Mouse (Mus musculus) limb, embryonic 13.5 days (tissue): ENCODE results near the gene Brap. TPM values are rescaled to one million over a fixed set of nuclear protein-coding genes. Genes with fewer than 3 reads are reported as not detected.
"Not testable (repeated sequence)": the region's sequence is repeated elsewhere in the genome, so short reads cannot be mapped to it uniquely, and the experiment has no call there.

Source experiments
- ATAC-seq: fragments of 200-750 bp; cut with Nextera tagmentation; 2 replicates; pipeline ENCODE4 v1.8.0; 2017; ENCODE audit warnings: low read depth, moderate number of reproducible peaks, moderate TSS enrichment; ENCODE audit not compliant: low FRiP score
- H3K27ac ChIP-seq: fragments of 300-500 bp; sonication (generic); 2 replicates; pipeline ENCODE4 v1.5.1; 2015; ENCODE audit warnings: inconsistent platforms, mild to moderate bottlenecking, moderate library complexity
- H3K27me3 ChIP-seq: fragments of 300-500 bp; sonication (generic); 2 replicates; pipeline ENCODE4 v1.6.1; 2015; ENCODE audit warnings: mild to moderate bottlenecking, inconsistent platforms
- H3K36me3 ChIP-seq: fragments of 300-500 bp; sonication (generic); 2 replicates; pipeline ENCODE4 v1.6.1; 2015; ENCODE audit warnings: inconsistent platforms, mild to moderate bottlenecking, moderate library complexity
- H3K4me1 ChIP-seq: fragments of 300-500 bp; sonication (generic); 2 replicates; pipeline ENCODE4 v1.6.1; 2015; ENCODE audit warnings: inconsistent platforms
- H3K4me2 ChIP-seq: fragments of 300-500 bp; sonication (generic); replicated peaks from 2 replicates; pipeline ENCODE4 v1.6.1; 2015; ENCODE audit warnings: inconsistent platforms, mild to moderate bottlenecking, moderate library complexity
- H3K4me3 ChIP-seq: fragments of 300-500 bp; sonication (generic); 2 replicates; pipeline ENCODE4 v1.5.1; 2015; ENCODE audit warnings: moderate library complexity, mild to moderate bottlenecking, inconsistent platforms
- H3K9ac ChIP-seq: fragments of 300-500 bp; sonication (generic); 2 replicates; pipeline ENCODE4 v1.6.1; 2015; ENCODE audit warnings: mild to moderate bottlenecking, inconsistent platforms
- H3K9me3 ChIP-seq: fragments of 300-500 bp; sonication (generic); 2 replicates; pipeline ENCODE4 v1.6.1; 2016; ENCODE audit warnings: inconsistent platforms
- WGBS: fragments of 180-500 bp; shearing (Covaris S2); methylation state at CpG from one replicate; pipeline ENCODE4 v1.1.7; 2015; 5-methylcytosine and 5-hydroxymethylcytosine counted together
- polyA plus RNA-seq: library from polyadenylated mRNA; unstranded; fragments of >200 nt; fragmentation: Nextera tagmentation; extraction: Ambion mirVana; gene quantifications from 2 replicates; pipeline ENCODE4 v1.2.1, GENCODE M21; 2015

The Brap gene
- polyA plus RNA-seq, 1 experiment from 2014 or later, result 43.2 TPM

- Histone ChIP-seq H3K27me3 (no peaks in the 10 kb centered on the region), H3K9me3 (no peaks in the 10 kb centered on the region), H3K9ac (no peak overlapping the region), H3K27ac (no peak overlapping the region), H3K4me1 (peaks cover 19% of the 10 kb centered on the region; the same call in 1 of the 2 replicates), H3K4me3 (no peak overlapping the region), H3K4me2 (no peak overlapping the region), H3K36me3 (no peaks in the 10 kb centered on the region)
- ATAC-seq, result no peak
- 36% methylated on average over 7 of the region's 7 CpGs for WGBS
Measured at GRCm38 (mm10) chr5:121649134-121649533, 11.2 kb upstream of the Brap start.

- Histone ChIP-seq H3K4me2 (no peak overlapping the region), H3K27me3 (no peaks in the 10 kb centered on the region), H3K27ac (no peak overlapping the region), H3K4me3 (no peak overlapping the region), H3K9ac (no peak overlapping the region), H3K36me3 (no peaks in the 10 kb centered on the region), H3K4me1 (peaks cover 4% of the 10 kb centered on the region), H3K9me3 (no peaks in the 10 kb centered on the region)
- 80% methylated on average over 4 of the region's 4 CpGs for WGBS
- ATAC-seq, result no peak
Measured at GRCm38 (mm10) chr5:121654526-121654925, 5.8 kb upstream of the Brap start.

- H3K4me3 ChIP-seq, H3K9ac ChIP-seq, H3K4me2 ChIP-seq, H3K27me3 ChIP-seq, ATAC-seq, H3K36me3 ChIP-seq, H3K27ac ChIP-seq, H3K9me3 ChIP-seq: not testable (repeated sequence)
- 73% methylated on average over 6 of the region's 6 CpGs for WGBS
- peaks cover 15% of the 10 kb centered on the region for H3K4me1 ChIP-seq
Measured at GRCm38 (mm10) chr5:121656866-121657265, 3.5 kb upstream of the Brap start.

- not testable (repeated sequence) for H3K9me3 ChIP-seq, H3K9ac ChIP-seq, H3K36me3 ChIP-seq, H3K4me2 ChIP-seq, H3K4me3 ChIP-seq, ATAC-seq, H3K27ac ChIP-seq, H3K27me3 ChIP-seq
- WGBS, result 84% methylated on average over 6 of the region's 6 CpGs
- H3K4me1 ChIP-seq, result peaks cover 22% of the 10 kb centered on the region
Measured at GRCm38 (mm10) chr5:121657656-121658055, 2.7 kb upstream of the Brap start.

- WGBS, result 3% methylated on average over 26 of the region's 26 CpGs
- Histone ChIP-seq H3K4me1 (peaks cover 22% of the 10 kb centered on the region), H3K27me3 (no peaks in the 10 kb centered on the region), H3K36me3 (peaks cover 34% of the 10 kb centered on the region), H3K27ac (0 out of 2 replicates have a peak overlapping the region, but pooled peaks have one; percentile 22), H3K9ac (peak overlapping the region; percentile 93), H3K4me2 (peak overlapping the region; percentile 85), H3K9me3 (no peaks in the 10 kb centered on the region), H3K4me3 (peak overlapping the region; percentile 93)
- ATAC-seq, result no peak
Measured at GRCm38 (mm10) chr5:121660897-121661254, 513 bp downstream of the Brap start.

GRCm38 (mm10) chr5:121661494-121661893, 1.1 kb downstream of the Brap start:
- H3K27me3 ChIP-seq, result no peaks in the 10 kb centered on the region
- ATAC-seq, result no peak
- no peak overlapping the region for H3K27ac ChIP-seq
- peak overlapping the region; percentile 93 for H3K9ac ChIP-seq
- 81% methylated on average over 5 of the region's 5 CpGs for WGBS
- peaks cover 40% of the 10 kb centered on the region for H3K36me3 ChIP-seq
- peaks cover 22% of the 10 kb centered on the region for H3K4me1 ChIP-seq
- peak overlapping the region; percentile 93 for H3K4me3 ChIP-seq
- H3K4me2 ChIP-seq, result peak overlapping the region; percentile 85
- no peaks in the 10 kb centered on the region for H3K9me3 ChIP-seq

- Histone ChIP-seq H3K4me1 (peaks cover 22% of the 10 kb centered on the region), H3K27ac (no peak overlapping the region), H3K9ac (no peak overlapping the region), H3K4me3 (no peak overlapping the region), H3K9me3 (no peaks in the 10 kb centered on the region), H3K36me3 (peaks cover 60% of the 10 kb centered on the region), H3K27me3 (no peaks in the 10 kb centered on the region), H3K4me2 (no peak overlapping the region)
- ATAC-seq, result no peak
- WGBS, result 85% methylated on average over 8 of the region's 8 CpGs
Measured at GRCm38 (mm10) chr5:121663456-121663855, 3.1 kb downstream of the Brap start.

- no peak overlapping the region for H3K4me2 ChIP-seq
- H3K36me3 ChIP-seq, result peaks cover 66% of the 10 kb centered on the region
- peaks cover 22% of the 10 kb centered on the region for H3K4me1 ChIP-seq
- H3K27me3 ChIP-seq, result no peaks in the 10 kb centered on the region
- ATAC-seq, result no peak
- no peak overlapping the region for H3K27ac ChIP-seq
- H3K4me3 ChIP-seq, result no peak overlapping the region
- H3K9me3 ChIP-seq, result no peaks in the 10 kb centered on the region
- 79% methylated on average over 6 of the region's 6 CpGs for WGBS
- H3K9ac ChIP-seq, result no peak overlapping the region
Measured at GRCm38 (mm10) chr5:121664078-121664477, 3.7 kb downstream of the Brap start.

- peaks cover 72% of the 10 kb centered on the region for H3K36me3 ChIP-seq
- WGBS, result 94% methylated on average over 9 of the region's 9 CpGs
- no peak for ATAC-seq
Measured at GRCm38 (mm10) chr5:121664971-121665370, 4.6 kb downstream of the Brap start.

GRCm38 (mm10) chr5:121667067-121667466, 6.7 kb downstream of the Brap start:
- WGBS, result 93% methylated on average over 4 of the region's 4 CpGs
- Histone ChIP-seq H3K4me2 (no peak overlapping the region), H3K4me3 (no peak overlapping the region), H3K27ac (no peak overlapping the region), H3K27me3 (no peaks in the 10 kb centered on the region), H3K9me3 (0 out of 2 replicates have a peak, but pooled peaks cover 2% of the 10 kb centered on the region), H3K4me1 (peaks cover 4% of the 10 kb centered on the region), H3K36me3 (peaks cover 85% of the 10 kb centered on the region), H3K9ac (no peak overlapping the region)
- ATAC-seq, result no peak

More at GRCm38 (mm10) chr5:121664971-121665370, 4.6 kb downstream of the Brap start:
- no peaks in the 10 kb centered on the region for H3K27me3 ChIP-seq
- no peak overlapping the region for H3K27ac ChIP-seq
- no peak overlapping the region for H3K9ac ChIP-seq
- no peak overlapping the region for H3K4me3 ChIP-seq
- H3K4me2 ChIP-seq, result no peak overlapping the region
- H3K9me3 ChIP-seq, result no peaks in the 10 kb centered on the region
- peaks cover 16% of the 10 kb centered on the region for H3K4me1 ChIP-seq

- Histone ChIP-seq H3K4me3 (no peak overlapping the region), H3K36me3 (peaks cover 88% of the 10 kb centered on the region), H3K4me1 (no peaks in the 10 kb centered on the region), H3K27ac (no peak overlapping the region), H3K9ac (no peak overlapping the region), H3K9me3 (0 out of 2 replicates have a peak, but pooled peaks cover 2% of the 10 kb centered on the region), H3K27me3 (no peaks in the 10 kb centered on the region), H3K4me2 (no peak overlapping the region)
- no peak for ATAC-seq
- WGBS, result 65% methylated on average over 6 of the region's 6 CpGs
Measured at GRCm38 (mm10) chr5:121668411-121668810, 8.0 kb downstream of the Brap start.

GRCm38 (mm10) chr5:121670412-121670811, 10.0 kb downstream of the Brap start:
- Histone ChIP-seq H3K9me3 (0 out of 2 replicates have a peak, but pooled peaks cover 2% of the 10 kb centered on the region), H3K27me3 (no peaks in the 10 kb centered on the region), H3K9ac (no peak overlapping the region), H3K4me2 (no peak overlapping the region), H3K27ac (no peak overlapping the region), H3K4me1 (no peaks in the 10 kb centered on the region), H3K4me3 (no peak overlapping the region), H3K36me3 (peaks cover 85% of the 10 kb centered on the region)
- ATAC-seq, result no peak
- WGBS, result 80% methylated on average over 3 of the region's 3 CpGs

- H3K27me3 ChIP-seq, result no peaks in the 10 kb centered on the region
- peaks cover 98% of the 10 kb centered on the region for H3K36me3 ChIP-seq
- no peaks in the 10 kb centered on the region for H3K4me1 ChIP-seq
- WGBS, result 96% methylated on average over 2 of the region's 2 CpGs
- H3K9ac ChIP-seq, result no peak overlapping the region
- no peak for ATAC-seq
- 0 out of 2 replicates have a peak, but pooled peaks cover 2% of the 10 kb centered on the region for H3K9me3 ChIP-seq
- no peak overlapping the region for H3K4me2 ChIP-seq
- H3K27ac ChIP-seq, result no peak overlapping the region
- H3K4me3 ChIP-seq, result no peak overlapping the region
Measured at GRCm38 (mm10) chr5:121682250-121682649, 21.9 kb downstream of the Brap start.
